Mouse (Mus musculus): ENCODE results near the gene Zfp970. TPM values are rescaled to one million over a fixed set of nuclear protein-coding genes. Genes with fewer than 3 reads are reported as not detected.
"Not testable (repeated sequence)": the region's sequence is repeated elsewhere in the genome, so short reads cannot be mapped to it uniquely, and the experiment has no call there.

The Zfp970 gene
- polyA plus RNA-seq, 1 experiment from 2014 or later, result 5.7 TPM

DNA sequence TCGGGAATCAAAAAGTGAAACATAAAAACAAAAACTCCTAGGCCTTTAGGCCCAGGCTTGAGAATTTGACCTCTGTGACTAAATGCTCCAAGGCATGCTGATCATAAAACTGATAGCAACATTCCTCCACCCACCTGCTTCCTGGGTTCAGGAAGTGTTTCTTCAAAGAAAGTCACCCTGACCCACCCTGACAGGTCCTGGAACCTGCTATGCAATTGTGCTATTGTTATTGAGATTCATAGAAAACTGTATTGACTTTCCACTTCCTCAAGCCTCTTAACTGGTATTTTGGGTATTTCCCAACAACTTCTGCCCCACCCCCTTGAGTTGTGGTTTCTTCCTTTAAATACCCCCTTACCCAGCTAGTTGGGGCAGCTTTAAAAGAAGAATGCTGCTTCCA lies 54.4 kb downstream of the Zfp970 start:
- WGBS, result 80% methylated on average over 1 of the region's 1 CpGs
- H3K27ac ChIP-seq (replicated peaks); H3K4me1 ChIP-seq (replicated peaks); H3K27me3 ChIP-seq; H3K9ac ChIP-seq; ATAC-seq (ENCODE audit: low read depth); H3K4me3 ChIP-seq; H3K4me2 ChIP-seq; H3K36me3 ChIP-seq: not testable (repeated sequence)
- peaks cover 14% of the 10 kb centered on the region for H3K9me3 ChIP-seq

DNA sequence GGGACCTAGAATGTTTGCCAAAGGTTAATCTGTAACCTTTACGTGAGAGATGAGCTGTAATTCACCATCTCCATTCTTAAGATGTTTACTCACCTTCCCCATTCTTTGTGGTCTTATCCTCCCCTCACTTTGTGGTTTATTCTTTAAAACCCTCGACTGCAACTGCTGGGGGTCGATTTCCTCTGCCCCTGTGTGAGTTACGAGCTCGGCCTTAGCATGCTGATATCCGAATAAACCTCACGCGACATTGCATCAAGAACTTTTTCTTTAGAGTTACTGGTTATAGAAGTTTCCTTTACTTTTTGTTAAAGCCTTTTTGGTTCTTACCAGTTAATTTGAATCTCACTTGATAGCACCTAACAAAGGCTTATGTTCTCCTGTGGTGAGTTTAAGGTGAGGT lies 55.5 kb downstream of the Zfp970 start:
- no peak for ATAC-seq (ENCODE audit: low read depth)
- H3K36me3 ChIP-seq, result no peaks in the 10 kb centered on the region
- no peak overlapping the region for H3K4me3 ChIP-seq
- H3K9ac ChIP-seq, result no peak overlapping the region
- whole genome bisulfite sequencing, result 84% methylated on average over 8 of the region's 8 CpGs
- no peaks in the 10 kb centered on the region for H3K4me1 ChIP-seq (replicated peaks)
- no peak overlapping the region for H3K4me2 ChIP-seq
- H3K27ac ChIP-seq (replicated peaks), result no peak overlapping the region
- H3K9me3 ChIP-seq, result peaks cover 9% of the 10 kb centered on the region
- H3K27me3 ChIP-seq, result no peaks in the 10 kb centered on the region

DNA sequence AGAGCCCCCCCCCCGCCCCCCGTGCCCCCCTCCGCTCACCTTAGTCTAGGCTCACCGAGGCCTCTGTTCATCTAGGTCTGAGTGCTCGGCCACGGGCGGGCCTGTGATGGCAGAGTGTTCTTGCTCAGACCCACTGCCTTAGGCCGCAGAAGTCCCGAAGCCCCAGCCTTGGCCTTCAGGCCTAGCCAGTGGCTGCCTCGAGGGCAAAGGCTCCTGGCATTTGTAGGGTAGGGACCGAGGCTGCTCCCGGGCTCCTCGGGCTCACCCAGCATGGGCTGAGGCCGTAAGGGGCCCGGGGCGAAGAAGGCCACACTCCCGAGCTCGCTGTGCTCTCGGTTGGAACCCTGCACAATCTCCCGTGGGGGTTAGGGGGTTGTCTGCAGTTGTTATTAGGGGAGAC lies 58.5 kb downstream of the Zfp970 start:
- Histone ChIP-seq H3K36me3 (no peaks in the 10 kb centered on the region), H3K4me1 (replicated peaks) (no peaks in the 10 kb centered on the region), H3K27ac (replicated peaks) (no peak overlapping the region), H3K4me3 (no peak overlapping the region), H3K9me3 (peaks cover 9% of the 10 kb centered on the region), H3K9ac (no peak overlapping the region), H3K27me3 (no peaks in the 10 kb centered on the region), H3K4me2 (no peak overlapping the region)
- 90% methylated on average over 20 of the region's 20 CpGs for whole genome bisulfite sequencing
- no peak for ATAC-seq (ENCODE audit: low read depth)

DNA sequence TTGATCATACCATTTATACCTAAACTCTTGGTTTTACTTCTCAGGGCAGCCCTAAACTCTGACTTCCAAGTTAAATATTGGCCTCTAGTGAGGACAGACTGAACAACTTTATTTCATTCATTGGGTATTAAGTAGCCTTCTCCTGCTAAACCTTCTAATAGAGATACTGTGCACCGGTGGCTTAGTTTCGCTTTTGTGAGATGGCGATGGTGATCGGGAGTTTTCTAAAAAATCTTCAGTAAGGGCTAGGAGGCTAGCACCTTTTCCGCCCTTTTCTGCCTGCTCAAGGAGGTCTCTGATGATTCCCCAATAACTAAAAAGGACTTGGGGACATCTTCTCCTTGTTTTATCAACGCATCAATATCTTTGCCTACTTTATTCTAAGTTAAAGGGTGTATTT lies 59.1 kb downstream of the Zfp970 start:
- WGBS, result 88% methylated on average over 6 of the region's 6 CpGs
- not testable (repeated sequence) for H3K4me2 ChIP-seq; H3K4me3 ChIP-seq; H3K27me3 ChIP-seq; ATAC-seq (ENCODE audit: low read depth); H3K9ac ChIP-seq; H3K36me3 ChIP-seq; H3K9me3 ChIP-seq; H3K27ac ChIP-seq (replicated peaks); H3K4me1 ChIP-seq (replicated peaks)

- ATAC-seq (ENCODE audit: low read depth); H3K4me2 ChIP-seq; H3K27me3 ChIP-seq; H3K4me3 ChIP-seq; H3K36me3 ChIP-seq; H3K9me3 ChIP-seq; H3K4me1 ChIP-seq (replicated peaks); H3K9ac ChIP-seq; H3K27ac ChIP-seq (replicated peaks): not testable (repeated sequence)
- WGBS, result 92% methylated on average over 16 of the region's 16 CpGs
Observed at GRCm38 (mm10) chr2:177524171-177524570, 59.6 kb downstream of the Zfp970 start.

Other genes starting within 250 kb of the Zfp970 start
- not detected in 2 replicates for gene Gm14409, start 197.7 kb upstream of the Zfp970 start, polyA plus RNA-seq (2015; fragmentation: Nextera tagmentation; extraction: Ambion mirVana)
- gene Gm14412, start 140.4 kb upstream of the Zfp970 start, polyA plus RNA-seq (2015; fragmentation: Nextera tagmentation; extraction: Ambion mirVana), result 0.13 and 0.19 TPM in 2 replicates
- 5.5 and 6.1 TPM in 2 replicates for gene Gm14418, start 66.4 kb upstream of the Zfp970 start, polyA plus RNA-seq (2015; fragmentation: Nextera tagmentation; extraction: Ambion mirVana)
- 2.5 TPM in 2 replicates for gene Gm14403, start 33.5 kb downstream of the Zfp970 start, polyA plus RNA-seq (2015; fragmentation: Nextera tagmentation; extraction: Ambion mirVana)
- not detected in 2 replicates for gene Gm14406, start 113.5 kb downstream of the Zfp970 start, polyA plus RNA-seq (2015; fragmentation: Nextera tagmentation; extraction: Ambion mirVana)

Measured in neural tube, embryonic 13.5 days (tissue).